33 mouse cellular contexts compared by ENCODE assay signal in genomic region chr16:89538031-89538484, GRCm38 (mm10). TPM values are rescaled to one million over a fixed set of nuclear protein-coding genes. Genes with fewer than 3 reads are reported as not detected.
A peak's percentile ranks its signal among the peaks of the same experiment; 100 is the strongest.
DNase-seq lines count a peak whose midpoint lies in the region; ATAC-seq lines count a peak whose summit lies in the region.
"Had no signal": no experiment of that assay in that cellular context is flagged by ENCODE, and none has a peak within 500 bp of the region (broad histone marks: within the 10 kb centered on the region; RNA-seq: fewer than 3 reads in every experiment).

No protein-coding gene starts in this region.

- no peak overlapping the region for H3K27ac ChIP-seq in midbrain, embryonic 12.5 days (replicated peaks)
- H3K27ac ChIP-seq in midbrain, embryonic 10.5 days (replicated peaks), result no peak overlapping the region; the same call in 1 of the 2 replicates
- H3K27ac ChIP-seq in forebrain, embryonic 16.5 days (ENCODE audit: low read length), result no peak overlapping the region
- H3K27ac ChIP-seq in midbrain, embryonic 13.5 days, result no peak overlapping the region
- H3K27ac ChIP-seq in neural tube, embryonic 14.5 days (ENCODE audit: low read depth, low read length), result no peak overlapping the region
- H3K27ac ChIP-seq: heart, embryonic 10.5 days; layer of hippocampus, adult 2 months; limb, embryonic 12.5 days had no signal

- intact Hi-C loops in heart, postnatal 25 days (cut with DNase I), result no loop called here

- H3K9ac ChIP-seq in midbrain, embryonic 12.5 days (replicated peaks), result no peak overlapping the region
- no peak overlapping the region for H3K9ac ChIP-seq in forebrain, embryonic 16.5 days (replicated peaks; ENCODE audit: low read depth, low read length)
- H3K9ac ChIP-seq in midbrain, embryonic 13.5 days (replicated peaks), result no peak overlapping the region
- H3K9ac ChIP-seq in neural tube, embryonic 14.5 days (replicated peaks; ENCODE audit: low read depth, low read length), result no peak overlapping the region
- H3K9ac ChIP-seq: limb, embryonic 12.5 days had no signal

- no peak overlapping the region for H3K4me3 ChIP-seq in midbrain, embryonic 12.5 days
- H3K4me3 ChIP-seq in midbrain, embryonic 10.5 days, result no peak overlapping the region
- H3K4me3 ChIP-seq in forebrain, embryonic 16.5 days (replicated peaks; ENCODE audit: low read length), result no peak overlapping the region
- no peak overlapping the region for H3K4me3 ChIP-seq in midbrain, embryonic 13.5 days (replicated peaks)
- H3K4me3 ChIP-seq in neural tube, embryonic 14.5 days (ENCODE audit: low read depth, low read length), result no peak overlapping the region
- H3K4me3 ChIP-seq: heart, embryonic 10.5 days; layer of hippocampus, adult 2 months; limb, embryonic 12.5 days had no signal

- 46% methylated on average over 5 of the region's 5 CpGs for WGBS in midbrain, embryonic 12.5 days
- WGBS in midbrain, embryonic 10.5 days, result 83% methylated on average over 5 of the region's 5 CpGs
- 26% methylated on average over 5 of the region's 5 CpGs for WGBS in forebrain, embryonic 16.5 days
- WGBS in midbrain, embryonic 13.5 days, result 28% methylated on average over 5 of the region's 5 CpGs
- 30% methylated on average over 5 of the region's 5 CpGs for WGBS in neural tube, embryonic 14.5 days

- no peak for DNase-seq in midbrain, embryonic 10.5 days (ENCODE audit: low spot score)
- DNase-seq in heart, adult 8-10 months (ENCODE audit: low spot score), result no peak
- no peak for DNase-seq in heart, postnatal 25 days (ENCODE audit: low spot score)
- DNase-seq: adrenal gland, adult 8-10 months; cerebellum, adult 9-10 months; kidney, adult 9 months; kidney, postnatal 25 days; layer of hippocampus, postnatal 36 days; lung, adult 18-20 months; lung, postnatal 10 days; right cerebral cortex, postnatal 25 days; spleen, adult 18-20 months had no signal

- no peaks in the 10 kb centered on the region for H3K36me3 ChIP-seq in midbrain, embryonic 12.5 days
- H3K36me3 ChIP-seq in midbrain, embryonic 10.5 days, result no peaks in the 10 kb centered on the region
- H3K36me3 ChIP-seq in forebrain, embryonic 16.5 days (ENCODE audit: control insufficient read depth, insufficient read depth), result no peaks in the 10 kb centered on the region
- no peaks in the 10 kb centered on the region for H3K36me3 ChIP-seq in midbrain, embryonic 13.5 days
- no peaks in the 10 kb centered on the region for H3K36me3 ChIP-seq in neural tube, embryonic 14.5 days (ENCODE audit: control insufficient read depth, insufficient read depth, low read length)
- H3K36me3 ChIP-seq: heart, embryonic 10.5 days; limb, embryonic 12.5 days had no signal

- peak; percentile 67 for ATAC-seq in midbrain, embryonic 12.5 days (ENCODE audit: low FRiP score, low read depth)
- ATAC-seq in forebrain, embryonic 16.5 days, result peak; percentile 39; the same call in 1 of the 2 replicates
- peak; percentile 62; the same call in 1 of the 2 replicates for ATAC-seq in midbrain, embryonic 13.5 days
- ATAC-seq in neural tube, embryonic 14.5 days (ENCODE audit: low read depth), result peak; percentile 79; the same call in 1 of the 2 replicates
- ATAC-seq in activated CD4-positive, CD25-positive, alpha-beta regulatory T cell, adult 4 months, result no peak
- ATAC-seq: intestine, embryonic 16.5 days had no signal

- no peaks in the 10 kb centered on the region for H3K27me3 ChIP-seq in midbrain, embryonic 12.5 days
- no peaks in the 10 kb centered on the region for H3K27me3 ChIP-seq in midbrain, embryonic 10.5 days (ENCODE audit: low read depth, poor library complexity, severe bottlenecking)
- H3K27me3 ChIP-seq in forebrain, embryonic 16.5 days (replicated peaks; ENCODE audit: control insufficient read depth, insufficient read depth, low read length), result no peaks in the 10 kb centered on the region
- no peaks in the 10 kb centered on the region for H3K27me3 ChIP-seq in midbrain, embryonic 13.5 days
- H3K27me3 ChIP-seq in neural tube, embryonic 14.5 days (ENCODE audit: control insufficient read depth, insufficient read depth, low read length), result no peaks in the 10 kb centered on the region
- H3K27me3 ChIP-seq: limb, embryonic 12.5 days had no signal

- no peaks in the 10 kb centered on the region for H3K4me1 ChIP-seq in midbrain, embryonic 12.5 days
- peaks cover 5% of the 10 kb centered on the region; the same call in 1 of the 2 replicates for H3K4me1 ChIP-seq in midbrain, embryonic 10.5 days
- peaks cover 7% of the 10 kb centered on the region for H3K4me1 ChIP-seq in forebrain, embryonic 16.5 days (replicated peaks; ENCODE audit: control insufficient read depth, insufficient read depth, low read length)
- H3K4me1 ChIP-seq in midbrain, embryonic 13.5 days (replicated peaks), result peaks cover 8% of the 10 kb centered on the region; the same call in 1 of the 2 replicates
- peaks cover 4% of the 10 kb centered on the region; the same call in 1 of the 2 replicates for H3K4me1 ChIP-seq in neural tube, embryonic 14.5 days (ENCODE audit: control insufficient read depth, insufficient read depth, low read length)
- H3K4me1 ChIP-seq: heart, embryonic 10.5 days; limb, embryonic 12.5 days had no signal

- H3K4me2 ChIP-seq in midbrain, embryonic 12.5 days (replicated peaks), result no peak overlapping the region
- H3K4me2 ChIP-seq in forebrain, embryonic 16.5 days (ENCODE audit: low read length), result no peak overlapping the region
- no peak overlapping the region for H3K4me2 ChIP-seq in midbrain, embryonic 13.5 days (replicated peaks)
- H3K4me2 ChIP-seq in neural tube, embryonic 14.5 days (ENCODE audit: low read depth, low read length), result no peak overlapping the region
- H3K4me2 ChIP-seq: limb, embryonic 12.5 days; liver, embryonic 11.5 days had no signal

- H3K9me3 ChIP-seq in midbrain, embryonic 12.5 days, result 0 out of 2 replicates have a peak, but pooled peaks cover 3% of the 10 kb centered on the region
- no peaks in the 10 kb centered on the region for H3K9me3 ChIP-seq in midbrain, embryonic 10.5 days (replicated peaks)
- no peaks in the 10 kb centered on the region for H3K9me3 ChIP-seq in forebrain, embryonic 16.5 days (ENCODE audit: control insufficient read depth, low read length)
- H3K9me3 ChIP-seq in midbrain, embryonic 13.5 days, result no peaks in the 10 kb centered on the region
- H3K9me3 ChIP-seq in neural tube, embryonic 14.5 days (ENCODE audit: control insufficient read depth, low read length), result no peaks in the 10 kb centered on the region
- H3K9me3 ChIP-seq: heart, embryonic 10.5 days; limb, embryonic 12.5 days had no signal

RNA-seq across cellular contexts. Expression of gene Krtap7-1, which starts 29.9 kb away (rescaled TPM):
- not detected in 2 replicates for polyA plus RNA-seq in midbrain, embryonic 12.5 days (2016; fragmentation: Nextera tagmentation; extraction: Ambion mirVana)
- not detected in 2 replicates for polyA plus RNA-seq in midbrain, embryonic 10.5 days (2016; fragmentation: Nextera tagmentation; extraction: Ambion mirVana)
- polyA plus RNA-seq in forebrain, embryonic 16.5 days (2015; fragmentation: Nextera tagmentation; extraction: Ambion mirVana), result not detected in 2 replicates
- polyA plus RNA-seq in midbrain, embryonic 13.5 days (2015; fragmentation: Nextera tagmentation; extraction: Ambion mirVana), result not detected in 2 replicates
- polyA plus RNA-seq in neural tube, embryonic 14.5 days (2014; fragmentation: Nextera tagmentation; extraction: Ambion mirVana), result not detected in 2 replicates
- total RNA-seq in heart, adult 8-10 months (2022), result not detected
- total RNA-seq in heart, postnatal 25 days (2021), result not detected
- polyA plus RNA-seq in activated CD4-positive, CD25-positive, alpha-beta regulatory T cell, adult 4 months (2017; shearing (Covaris generic)), result not detected
- total RNA-seq: adrenal gland, adult 8-10 months; gastrocnemius, adult 8-10 months; hematopoietic stem cell, adult 5-6 weeks; layer of hippocampus, adult 2 months; layer of hippocampus, postnatal 36 days; left cerebral cortex, postnatal 14 days; megakaryocyte progenitor cell, adult 5-6 weeks; MEL; monocyte, adult 5-6 weeks; neutrophil, adult 5-6 weeks had no signal
- polyA plus RNA-seq: C2C12; gonadal fat pad, adult 2 months; heart, embryonic 10.5 days; heart, embryonic 16.5 days; intestine, embryonic 16.5 days; limb, embryonic 12.5 days; liver, embryonic 11.5 days; urinary bladder, adult 2 months had no signal

RNA-seq across cellular contexts. Expression of gene Krtap11-1, which starts 32.9 kb away (rescaled TPM):
- not detected in 2 replicates for polyA plus RNA-seq in midbrain, embryonic 12.5 days (2016; fragmentation: Nextera tagmentation; extraction: Ambion mirVana)
- not detected in 2 replicates for polyA plus RNA-seq in midbrain, embryonic 10.5 days (2016; fragmentation: Nextera tagmentation; extraction: Ambion mirVana)
- not detected in 2 replicates for polyA plus RNA-seq in forebrain, embryonic 16.5 days (2015; fragmentation: Nextera tagmentation; extraction: Ambion mirVana)
- not detected in 2 replicates for polyA plus RNA-seq in midbrain, embryonic 13.5 days (2015; fragmentation: Nextera tagmentation; extraction: Ambion mirVana)
- polyA plus RNA-seq in neural tube, embryonic 14.5 days (2014; fragmentation: Nextera tagmentation; extraction: Ambion mirVana), result not detected in 2 replicates
- total RNA-seq in heart, adult 8-10 months (2022), result not detected
- total RNA-seq in heart, postnatal 25 days (2021), result not detected
- polyA plus RNA-seq in activated CD4-positive, CD25-positive, alpha-beta regulatory T cell, adult 4 months (2017; shearing (Covaris generic)), result not detected
- total RNA-seq: adrenal gland, adult 8-10 months; gastrocnemius, adult 8-10 months; hematopoietic stem cell, adult 5-6 weeks; layer of hippocampus, adult 2 months; layer of hippocampus, postnatal 36 days; left cerebral cortex, postnatal 14 days; megakaryocyte progenitor cell, adult 5-6 weeks; MEL; monocyte, adult 5-6 weeks; neutrophil, adult 5-6 weeks had no signal
- polyA plus RNA-seq: C2C12; heart, embryonic 10.5 days; heart, embryonic 16.5 days; intestine, embryonic 16.5 days; limb, embryonic 12.5 days; liver, embryonic 11.5 days; urinary bladder, adult 2 months had no signal

RNA-seq across cellular contexts. Expression of gene Krtap8-1, which starts 50.3 kb away (rescaled TPM):
- polyA plus RNA-seq in midbrain, embryonic 12.5 days (2016; fragmentation: Nextera tagmentation; extraction: Ambion mirVana), result not detected in 2 replicates
- 0.25 TPM in 1 of 2 replicates, not detected in the other for polyA plus RNA-seq in midbrain, embryonic 10.5 days (2016; fragmentation: Nextera tagmentation; extraction: Ambion mirVana)
- polyA plus RNA-seq in forebrain, embryonic 16.5 days (2015; fragmentation: Nextera tagmentation; extraction: Ambion mirVana), result not detected in 2 replicates
- polyA plus RNA-seq in midbrain, embryonic 13.5 days (2015; fragmentation: Nextera tagmentation; extraction: Ambion mirVana), result not detected in 2 replicates
- not detected in 2 replicates for polyA plus RNA-seq in neural tube, embryonic 14.5 days (2014; fragmentation: Nextera tagmentation; extraction: Ambion mirVana)
- not detected for total RNA-seq in heart, adult 8-10 months (2022)
- not detected for total RNA-seq in heart, postnatal 25 days (2021)
- not detected for polyA plus RNA-seq in activated CD4-positive, CD25-positive, alpha-beta regulatory T cell, adult 4 months (2017; shearing (Covaris generic))
- total RNA-seq: adrenal gland, adult 8-10 months; gastrocnemius, adult 8-10 months; hematopoietic stem cell, adult 5-6 weeks; layer of hippocampus, adult 2 months; layer of hippocampus, postnatal 36 days; left cerebral cortex, postnatal 14 days; megakaryocyte progenitor cell, adult 5-6 weeks; MEL; monocyte, adult 5-6 weeks; neutrophil, adult 5-6 weeks had no signal
- polyA plus RNA-seq: C2C12; gonadal fat pad, adult 2 months; heart, embryonic 10.5 days; heart, embryonic 16.5 days; intestine, embryonic 16.5 days; limb, embryonic 12.5 days; liver, embryonic 11.5 days; urinary bladder, adult 2 months had no signal
